Mouse (Mus musculus) ES-Bruce4 (cell line): ENCODE measurements at regions not wholly inside any gene's neighbourhood (a gene's known extent, or its start where the extent isn't known, plus 50 kb on each side); places are given as distances from the start of the nearest gene placed in this dataset.

Experiments used
- CTCF ChIP-seq: IDR thresholded peaks from one replicate; pipeline ENCODE4 v1.8.1; 2011; ENCODE audit warnings: low read depth, low read length
- POLR2A ChIP-seq: IDR thresholded peaks from one replicate; pipeline ENCODE4 v1.8.1; 2011; ENCODE audit warnings: low read length; ENCODE audit not compliant: insufficient read depth

- TF ChIP-seq POLR2A = no peak
- TF ChIP-seq CTCF = no peak
These were observed 129.6 kb upstream of the Frmd4a start for GRCm38 (mm10) chr2:3887845-3888433.
